Mouse (Mus musculus): Measurements from ENCODE around the gene Adar.
A peak's percentile ranks its signal among the peaks of the same experiment; 100 is the strongest.

The Adar gene

DNA sequence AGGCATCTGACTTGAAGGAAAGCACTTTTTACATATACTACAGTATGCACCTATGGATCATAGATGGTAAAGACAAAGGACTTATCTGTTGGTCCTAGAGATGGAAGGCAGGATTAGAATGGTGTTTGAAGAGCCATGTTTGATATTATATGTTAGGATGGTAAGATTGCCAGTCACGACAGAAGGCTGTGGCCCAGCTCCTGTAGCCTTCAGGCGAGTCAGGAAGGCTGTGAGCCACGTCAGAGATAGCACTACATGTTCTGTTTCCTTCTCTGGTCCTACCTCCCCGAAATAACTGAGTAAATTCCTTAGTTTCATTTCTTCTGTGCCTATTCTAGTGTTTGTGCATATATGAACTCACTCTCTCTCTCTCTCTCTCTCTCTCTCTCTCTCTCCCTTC is 17.3 kb downstream of the Adar start:
- DNase-seq: no peak

DNA sequence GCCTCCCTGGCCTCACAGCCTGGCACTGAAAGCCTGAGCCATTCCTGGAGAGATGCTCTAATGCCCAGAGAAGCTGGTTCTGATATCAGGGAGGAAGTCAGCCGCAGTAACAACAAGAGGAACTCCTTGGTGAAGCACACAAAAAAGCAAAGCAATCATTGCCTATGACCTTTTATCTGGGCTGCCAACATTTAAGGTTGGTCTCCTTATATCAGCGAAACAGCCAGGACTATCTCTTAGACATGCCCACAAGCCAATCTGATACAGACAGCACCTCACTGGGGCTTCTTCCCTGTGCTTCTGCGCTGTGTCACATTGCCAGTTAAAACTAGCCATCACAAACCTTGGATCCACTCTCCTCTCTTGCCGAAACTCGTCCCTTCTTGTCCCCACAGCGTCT is 23.7 kb downstream of the Adar start:
- no peak for DNase-seq

DNA sequence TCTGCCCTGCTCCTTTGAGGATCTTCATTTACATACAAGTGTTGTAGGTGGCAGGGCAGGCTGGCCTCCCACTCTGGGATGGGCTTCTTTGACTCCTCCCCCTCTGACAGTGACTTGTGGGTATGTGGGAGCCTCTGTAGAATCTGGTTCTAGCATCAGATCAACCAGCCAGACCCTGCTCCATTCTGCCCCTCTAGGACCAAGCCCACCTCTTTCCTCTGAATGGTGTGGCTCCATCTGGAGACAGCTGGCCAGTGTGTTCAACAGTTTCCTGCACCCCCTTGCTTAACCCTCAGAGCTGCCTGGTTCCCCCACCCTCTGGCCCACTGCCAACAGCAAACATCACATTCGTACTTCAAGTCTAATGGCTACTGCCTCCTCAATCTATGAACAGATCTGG is 37.5 kb downstream of the Adar start:
- DNase-seq: no peak

DNA sequence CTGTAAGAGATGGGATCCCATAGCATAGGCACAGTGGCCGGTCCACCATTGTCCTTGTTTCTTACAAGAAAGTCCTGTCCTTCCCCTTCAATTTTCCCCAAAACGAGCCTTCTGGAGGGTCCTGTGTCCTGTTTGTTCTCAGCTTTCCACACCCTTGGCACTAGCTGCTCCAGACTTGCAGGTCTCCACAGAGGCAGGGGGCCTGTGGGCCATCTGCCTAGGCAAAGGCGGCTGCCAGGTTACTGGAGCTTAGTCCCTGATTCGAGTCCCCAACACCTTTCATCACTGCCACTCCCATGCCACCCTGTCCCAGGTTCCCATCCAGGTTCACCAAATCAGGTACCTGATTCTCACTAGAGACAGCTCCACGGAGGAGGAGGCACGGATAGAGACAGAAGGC is 40.5 kb downstream of the Adar start:
- no peak for DNase-seq

DNA sequence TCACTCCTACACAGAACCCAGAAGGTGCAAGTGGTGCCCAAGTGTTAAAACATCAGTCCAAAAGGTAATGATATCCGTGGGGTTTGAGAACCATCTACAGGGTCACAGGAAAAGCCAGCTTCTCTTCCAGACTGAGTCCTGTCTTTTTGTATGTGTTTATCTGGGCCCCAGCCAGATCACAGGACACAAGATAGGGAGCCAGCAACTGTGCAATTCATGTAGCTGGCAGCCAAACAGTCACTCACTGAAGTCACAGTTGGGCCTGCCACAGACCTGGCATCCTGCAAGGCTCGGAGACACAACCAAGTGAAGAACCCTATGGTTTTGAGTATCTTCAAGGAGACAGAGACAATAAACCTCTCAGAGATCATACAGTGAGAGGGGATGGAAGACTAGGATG is 43.0 kb downstream of the Adar start:
- DNase-seq: no peak

DNA sequence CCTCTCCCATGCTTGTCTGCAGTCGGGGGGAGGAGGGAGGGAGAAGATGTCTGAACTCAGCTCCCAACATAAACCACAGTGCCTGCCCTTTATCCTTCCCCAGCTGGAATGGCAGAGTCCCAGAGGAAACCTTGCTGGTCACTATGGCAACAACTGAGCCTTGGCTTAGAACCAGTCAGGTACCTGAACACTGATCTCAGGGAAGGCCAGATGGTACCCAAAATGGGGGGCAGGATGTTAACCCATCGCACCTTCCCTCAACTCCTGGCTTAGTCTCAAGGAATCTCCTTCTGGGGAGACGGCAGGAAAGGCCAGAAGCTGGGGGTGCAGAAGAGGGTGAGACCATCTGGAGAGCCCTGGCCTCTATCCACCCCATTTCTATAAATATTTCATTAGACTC is 45.0 kb downstream of the Adar start:
- DNase-seq: no peak

DNA sequence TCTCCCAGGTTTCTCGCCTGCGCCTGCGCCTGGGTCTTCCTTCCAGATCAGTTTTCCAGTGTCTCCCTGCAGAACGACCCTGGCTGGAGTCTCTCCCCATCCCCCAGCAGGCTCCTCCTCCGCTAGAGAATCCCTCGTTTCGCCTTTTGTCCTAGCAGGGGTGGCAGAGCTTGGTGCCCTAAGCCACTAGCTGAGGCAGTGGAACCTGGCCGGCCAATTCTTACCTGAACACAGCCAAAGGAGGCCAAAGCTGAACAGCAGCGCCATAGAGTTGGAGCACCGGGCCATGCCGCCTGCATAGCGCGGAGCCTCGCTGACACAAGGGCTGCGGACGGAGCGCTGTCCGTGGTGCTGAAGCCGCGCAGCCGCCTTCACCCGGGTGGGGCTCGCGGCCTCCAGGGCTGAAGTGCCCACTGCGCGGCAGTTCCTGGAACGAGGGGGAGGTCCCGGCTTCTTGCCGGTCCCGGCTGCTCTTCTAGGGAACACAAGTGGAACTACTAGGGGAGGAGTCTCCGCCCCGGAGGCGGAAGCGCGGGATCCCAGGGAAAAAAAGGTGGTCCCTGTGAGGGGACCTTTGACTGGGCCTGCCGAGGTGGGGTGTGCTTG is 49.4 kb downstream of the Adar start, which contains the start of gene Chrnb2:
Gene Chrnb2 (minus strand): TSS at position 514 of the 606 bp plus-strand sequence.
- peak; percentile 88 for DNase-seq

DNA sequence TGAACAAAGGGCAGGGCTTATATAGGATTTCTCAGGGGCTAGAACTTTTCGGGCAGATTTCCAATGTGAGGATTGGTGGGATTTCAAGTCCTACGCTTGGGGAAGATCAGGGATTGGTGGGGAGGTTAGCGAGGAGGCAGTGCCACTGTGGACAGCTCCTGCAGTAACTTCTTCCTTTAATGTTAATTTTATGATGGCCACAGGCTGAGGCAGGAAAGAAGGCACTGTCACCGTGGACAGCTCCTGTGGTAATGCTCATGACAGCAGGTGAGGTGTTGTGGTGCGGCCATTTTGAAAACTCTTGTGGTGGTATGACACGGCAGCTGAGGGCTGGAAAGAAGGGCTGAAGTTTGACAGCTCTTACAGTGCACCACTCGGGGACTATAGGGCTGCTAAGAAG is 54.8 kb downstream of the Adar start:
- DNase-seq: no peak

DNA sequence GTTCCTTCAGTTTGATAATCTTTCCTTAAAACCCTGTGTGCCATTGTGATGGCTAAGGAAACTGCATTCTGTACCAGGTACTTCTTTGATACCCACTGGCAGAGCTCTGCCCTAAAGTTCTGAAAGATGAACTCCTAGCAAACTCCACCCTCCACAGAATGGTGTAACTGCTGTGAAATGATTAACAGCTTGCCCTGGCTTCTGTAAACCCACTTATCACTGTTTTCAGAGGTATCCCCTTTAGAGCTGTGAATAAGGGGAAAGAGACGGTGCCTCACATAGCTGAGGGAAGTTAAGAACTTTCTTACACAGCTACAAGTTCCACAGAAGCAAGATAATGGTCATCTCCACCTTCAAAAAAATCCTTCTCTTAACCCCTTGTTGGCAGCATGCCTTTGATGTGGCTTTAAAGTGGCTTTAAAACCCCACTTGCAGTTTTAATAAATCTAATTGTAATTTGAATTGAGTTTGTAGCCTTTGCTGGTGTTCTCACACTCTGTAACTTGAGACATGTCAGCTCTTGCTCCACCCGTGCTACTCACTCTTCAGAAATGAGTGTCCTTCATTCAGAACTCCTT is 55.7 kb downstream of the Adar start:
- DNase-seq: no peak

DNA sequence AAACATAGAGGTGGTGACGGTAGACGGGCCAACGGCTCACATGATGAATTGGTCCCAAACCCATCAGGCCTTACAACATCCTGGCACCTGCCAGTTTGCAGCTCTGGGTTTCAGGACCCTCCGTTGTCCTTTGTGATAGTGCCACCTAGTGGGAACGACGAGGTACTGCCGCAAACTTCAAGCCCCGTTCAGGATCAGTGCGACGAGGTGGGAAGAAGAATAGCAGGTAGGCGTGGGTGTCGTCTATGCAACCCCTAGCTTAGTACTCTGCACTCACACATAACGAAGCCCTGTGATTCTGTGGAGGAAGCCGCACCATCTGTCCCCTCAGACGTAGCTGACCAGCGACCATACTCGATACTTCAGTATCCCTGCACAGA is 57.8 kb downstream of the Adar start:
- peak; percentile 83 for DNase-seq

DNA sequence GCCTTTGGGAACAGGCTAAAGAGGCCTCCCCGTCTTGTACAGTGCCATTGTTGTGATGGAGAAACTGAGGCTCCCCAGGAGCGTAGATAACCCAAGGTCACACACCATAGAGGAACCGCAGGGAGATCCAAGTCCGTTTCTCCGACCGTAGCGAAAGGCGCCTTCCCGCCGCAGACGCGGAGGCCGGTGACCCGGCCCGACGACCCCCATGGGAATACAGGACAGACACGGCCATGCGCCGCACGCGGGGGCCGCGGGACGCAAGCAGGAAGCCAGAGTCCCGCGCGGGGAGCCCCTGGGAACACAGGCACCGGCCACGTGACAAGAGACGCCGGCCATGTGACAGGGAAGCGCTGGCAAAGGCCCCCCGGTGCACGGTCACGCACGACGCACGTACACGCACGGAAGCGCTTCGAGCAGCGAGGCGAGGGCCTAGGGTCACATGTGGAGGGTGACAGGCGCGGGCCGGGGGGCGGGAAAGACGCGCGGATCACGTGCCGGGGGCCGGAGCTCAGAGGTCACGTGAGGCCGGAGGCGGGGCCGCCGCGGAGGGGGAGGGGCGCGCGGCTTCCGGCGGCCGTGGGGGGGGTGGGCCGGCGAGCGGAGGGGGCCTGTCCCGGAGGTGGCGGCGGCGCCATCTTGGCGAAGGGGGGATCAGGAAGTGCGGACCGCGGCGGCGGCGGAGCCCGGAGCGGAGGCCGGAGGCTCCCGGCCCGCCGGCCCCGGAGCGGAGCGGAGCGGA is 58.3 kb downstream of the Adar start, which contains the start of gene Ube2q1:
Gene Ube2q1 (plus strand): TSS at position 649 of the 742 bp plus-strand sequence.
- DNase-seq: peak; percentile 95

DNA sequence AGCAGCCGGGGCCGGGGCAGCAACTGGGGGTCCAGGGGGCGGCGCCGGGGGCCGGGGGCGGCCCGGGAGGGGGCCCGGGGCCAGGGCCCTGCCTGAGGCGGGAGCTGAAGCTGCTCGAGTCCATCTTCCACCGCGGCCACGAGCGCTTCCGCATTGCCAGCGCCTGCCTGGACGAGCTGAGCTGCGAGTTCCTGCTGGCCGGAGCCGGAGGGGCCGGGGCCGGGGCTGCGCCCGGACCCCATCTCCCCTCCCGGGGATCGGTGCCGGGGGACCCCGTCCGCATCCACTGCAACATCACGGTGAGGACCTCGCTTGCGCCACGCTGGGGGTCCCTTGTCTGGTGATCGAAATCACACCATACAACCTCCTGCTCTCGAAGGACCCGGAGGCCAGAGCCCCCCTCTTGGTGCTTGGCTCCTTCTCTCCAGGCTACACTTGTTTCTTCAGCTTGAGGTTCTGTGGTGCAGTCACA is 59.0 kb downstream of the Adar start:
- DNase-seq: peak; percentile 48

DNA sequence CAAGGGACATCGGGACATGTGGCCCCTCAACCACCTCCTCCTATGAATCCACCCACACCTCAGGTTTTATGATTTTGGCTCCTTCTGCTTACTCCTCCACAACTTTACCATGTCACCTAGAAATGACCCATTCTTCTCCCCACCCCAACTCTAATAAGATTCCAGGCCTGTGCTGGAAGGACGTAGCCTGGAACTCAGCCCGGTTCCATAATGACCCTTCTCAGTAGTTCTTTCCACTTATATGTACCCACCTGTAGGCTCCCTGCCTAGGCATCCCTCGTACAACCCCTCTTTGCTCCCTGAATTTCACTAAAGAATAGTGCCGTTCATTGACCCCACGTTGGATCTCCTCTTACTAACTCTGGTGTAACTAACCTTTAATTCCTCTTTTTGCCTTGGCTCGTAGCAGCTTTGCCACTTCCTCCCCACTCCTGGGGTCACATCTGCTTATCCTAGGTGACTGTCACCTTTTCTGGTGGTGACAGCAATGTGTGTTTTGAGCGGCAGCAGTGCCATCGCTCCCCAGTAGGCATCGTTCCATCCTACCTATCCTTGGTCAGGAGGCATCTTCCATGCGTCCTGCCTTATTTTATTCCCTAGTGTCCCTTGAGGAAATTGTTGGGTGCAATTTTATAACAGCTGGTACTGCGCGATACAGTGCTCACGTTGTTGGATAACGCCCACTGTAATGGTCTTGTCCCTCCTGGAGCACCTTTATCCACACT is 59.6 kb downstream of the Adar start:
- DNase-seq: no peak

DNA sequence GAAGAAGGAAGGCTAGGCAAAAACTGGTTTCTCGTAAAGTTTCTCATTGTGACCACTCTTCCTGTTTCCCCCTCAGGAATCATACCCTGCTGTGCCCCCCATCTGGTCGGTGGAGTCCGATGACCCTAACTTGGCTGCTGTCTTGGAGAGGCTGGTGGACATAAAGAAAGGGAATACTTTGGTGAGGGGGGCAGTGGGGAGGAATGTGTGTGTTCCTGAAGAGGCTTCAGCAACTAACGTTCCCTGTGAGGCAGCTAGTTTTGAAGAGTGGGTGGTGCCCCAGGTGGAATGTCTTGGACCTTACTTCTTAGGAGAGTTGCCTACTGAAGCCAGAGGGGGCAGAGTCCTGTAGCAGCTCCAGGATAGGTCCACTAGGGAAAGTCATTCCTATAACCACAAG is 61.2 kb downstream of the Adar start:
- no peak for DNase-seq

DNA sequence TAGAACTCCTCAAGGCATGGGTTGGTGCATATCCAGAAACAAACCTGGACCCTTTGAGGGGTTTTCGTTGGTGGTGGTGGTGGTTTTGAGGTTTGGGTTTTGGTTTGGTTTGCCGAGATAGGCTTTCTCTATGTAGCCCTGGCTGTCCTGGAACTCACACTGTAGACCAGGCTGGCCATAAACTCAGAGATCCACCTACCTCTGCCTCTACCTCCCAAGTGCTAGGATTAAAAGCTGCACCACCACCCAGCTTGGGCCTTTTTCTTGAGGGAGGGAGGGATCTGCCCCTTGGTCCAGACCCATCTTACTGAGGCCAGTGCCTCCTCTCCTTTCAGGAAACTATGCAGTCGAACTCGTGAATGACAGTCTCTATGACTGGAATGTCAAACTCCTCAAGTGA is 65.3 kb downstream of the Adar start:
- no peak for DNase-seq

DNA sequence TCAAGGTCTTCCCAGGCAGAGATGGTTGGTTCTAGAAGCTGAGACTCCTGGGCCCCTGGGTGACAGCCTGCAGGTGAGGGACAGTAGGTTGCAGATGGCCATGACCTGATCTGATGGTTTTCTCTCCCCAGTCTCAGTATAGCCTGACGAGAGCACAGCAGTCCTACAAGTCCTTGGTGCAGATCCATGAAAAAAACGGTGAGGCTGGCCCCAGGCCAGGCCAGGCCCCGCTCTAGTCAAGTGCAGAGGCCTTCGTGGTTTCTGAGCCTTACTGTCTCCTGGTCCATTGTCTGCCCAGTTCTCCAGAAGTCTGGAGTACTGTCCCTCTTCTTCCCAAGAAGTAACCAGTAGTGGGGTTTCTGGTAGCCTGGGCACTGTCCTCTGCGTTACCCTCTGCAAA is 66.8 kb downstream of the Adar start:
- no peak for DNase-seq

DNA sequence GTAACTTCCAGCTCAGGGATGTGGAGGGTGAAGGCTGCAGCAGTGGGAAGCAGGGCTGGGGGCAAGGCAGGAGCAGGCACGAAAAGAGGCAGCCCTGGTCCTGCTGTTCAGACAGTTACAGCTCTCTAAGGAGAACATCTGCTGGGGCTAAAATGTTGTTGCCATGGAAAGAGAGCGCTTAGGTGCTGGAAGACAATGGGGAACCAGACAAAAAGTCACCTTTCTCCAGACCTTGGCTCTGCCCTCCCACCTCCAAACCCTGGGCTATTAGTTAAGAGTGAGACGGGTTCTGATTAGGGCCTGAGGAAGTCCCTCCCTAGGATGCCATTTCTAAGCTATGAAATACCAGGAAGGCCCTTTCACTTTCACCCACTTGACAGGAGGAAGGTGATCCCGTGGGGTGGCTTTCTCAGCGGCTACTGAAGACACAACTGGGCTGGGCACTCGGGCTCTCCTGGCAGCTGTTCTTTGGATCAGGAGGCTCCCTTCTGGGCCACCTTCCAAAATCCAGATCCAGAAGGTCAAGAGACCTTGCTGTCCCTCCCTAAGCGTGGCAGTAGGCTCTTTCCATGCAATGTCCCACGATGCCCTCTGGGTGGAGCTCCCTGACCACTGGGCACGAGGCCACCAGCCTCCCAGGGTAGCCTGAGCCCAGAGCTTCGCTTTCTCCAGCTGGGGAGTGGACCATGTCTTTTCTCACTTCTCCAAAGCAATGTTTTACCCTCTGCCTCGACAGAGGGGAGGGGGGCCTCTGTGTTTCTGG is 70.3 kb downstream of the Adar start:
- DNase-seq: peak; percentile 87

DNA sequence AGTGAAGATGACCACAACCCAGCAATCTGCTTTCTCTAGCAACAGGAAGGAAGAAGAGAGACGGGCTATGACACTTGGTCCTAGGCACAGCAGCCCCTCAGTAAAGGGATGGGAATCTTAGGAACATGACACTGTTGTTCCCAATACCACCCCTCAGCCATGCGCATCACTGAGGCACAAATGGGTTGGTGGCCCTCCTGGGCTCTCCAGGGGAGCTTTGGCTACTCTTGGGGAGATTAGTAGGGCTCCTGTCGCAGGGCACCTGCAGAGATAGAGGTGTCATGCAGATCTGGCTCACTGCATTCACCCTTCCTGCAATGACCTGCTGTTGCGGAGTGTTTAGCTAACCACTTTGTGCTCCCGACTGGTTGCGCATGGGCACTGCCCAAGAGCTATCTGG is 71.5 kb downstream of the Adar start:
- no peak for DNase-seq

DNA sequence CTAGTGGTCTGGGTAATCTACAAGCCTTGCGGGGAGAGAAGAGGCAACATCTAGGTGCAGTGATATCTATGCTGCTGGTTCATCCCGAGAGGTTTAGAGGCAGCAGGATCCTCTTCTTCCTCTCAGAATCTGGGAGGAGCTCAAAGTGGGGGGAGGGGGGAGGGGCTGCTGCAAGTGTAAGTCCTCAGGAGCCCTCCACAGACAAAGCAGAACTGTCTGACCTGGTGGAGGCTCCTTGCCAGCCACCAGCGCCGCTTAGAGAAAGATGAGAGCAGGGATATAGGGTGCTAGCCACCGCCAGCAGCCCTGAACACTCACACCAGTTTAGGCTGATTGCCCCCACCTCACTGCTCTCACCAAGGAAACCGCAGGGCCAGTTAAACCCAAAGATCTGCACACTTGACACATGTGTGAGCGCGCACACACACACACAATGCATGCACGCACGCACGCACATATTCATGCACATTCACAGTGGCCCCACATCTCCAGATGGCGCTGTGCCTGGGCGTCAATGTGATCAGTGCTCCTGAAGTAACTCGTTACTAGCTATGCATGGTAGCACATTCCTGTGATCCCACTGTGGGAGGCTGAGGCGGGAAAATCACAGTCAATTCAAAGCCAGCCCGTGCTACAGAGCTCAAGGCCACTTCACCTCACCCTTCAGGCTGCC is 74.0 kb downstream of the Adar start:
- DNase-seq: no peak

DNA sequence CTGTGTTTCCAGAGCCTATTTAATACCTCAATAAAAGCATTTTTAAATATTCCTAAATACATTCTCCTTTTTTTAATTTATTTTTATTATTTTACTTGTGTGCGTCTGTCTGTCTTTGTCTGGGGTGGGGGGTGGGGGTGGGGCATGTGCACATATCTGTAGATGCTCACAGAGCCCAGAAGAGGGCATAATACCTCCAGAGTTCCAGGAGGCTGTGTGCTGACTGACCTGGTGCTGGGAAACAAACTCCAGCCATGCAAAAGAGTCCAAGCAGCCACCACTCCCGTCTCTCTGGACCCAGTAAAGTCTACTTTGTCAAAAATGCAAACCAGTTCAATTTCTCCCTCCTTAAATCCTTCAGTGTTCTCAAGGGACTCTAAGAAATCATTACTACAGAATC is 79.8 kb downstream of the Adar start:
- DNase-seq: no peak

DNA sequence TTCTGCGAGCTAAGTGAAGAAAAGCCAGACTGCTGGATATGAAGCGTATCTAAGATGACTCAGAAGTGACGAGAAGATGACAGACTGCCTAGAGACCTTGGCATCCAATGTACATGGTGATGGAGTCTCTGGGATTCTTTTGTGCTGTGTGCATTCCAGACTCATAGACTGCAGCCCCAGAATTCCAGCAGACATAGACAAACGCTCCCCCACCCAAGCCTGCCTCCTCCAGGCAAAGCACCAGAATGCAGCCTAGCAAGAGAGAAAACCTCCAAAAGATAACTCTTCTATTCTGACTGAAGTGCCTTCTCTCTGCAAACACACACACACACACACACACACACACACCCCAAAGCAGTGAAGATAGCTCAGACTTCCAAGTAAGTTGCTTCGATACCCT is 80.9 kb downstream of the Adar start:
- no peak for DNase-seq

DNA sequence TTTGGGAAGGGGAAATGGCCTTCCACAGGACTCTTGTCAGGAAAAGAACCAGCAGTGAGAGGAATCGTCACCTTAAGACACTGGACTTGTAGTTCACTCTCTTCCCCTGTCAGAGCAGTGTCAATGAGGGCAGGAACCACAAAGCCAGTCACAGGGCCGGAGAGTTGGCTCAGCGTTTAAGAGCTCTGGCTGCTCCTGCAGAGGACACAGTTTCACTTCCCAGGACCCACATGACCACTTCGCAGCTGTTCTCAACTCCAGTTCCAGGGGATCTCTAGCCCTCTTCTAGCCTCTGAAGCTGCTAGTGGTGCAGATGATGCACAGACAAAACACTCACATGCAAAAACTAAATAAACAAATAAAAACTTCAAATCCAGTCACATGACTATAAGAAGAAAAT is 81.5 kb downstream of the Adar start:
- no peak for DNase-seq

All from lung, postnatal 14 days (tissue).